Mouse (Mus musculus) A20 (cell line): ENCODE results near the gene Kif21b.

ENCODE experiments used
- DNase-seq: peaks from one replicate; pipeline ENCODE4 v3.0.0-alpha.2; 2011; ENCODE audit warnings: low read depth, low spot score

Gene Kif21b

DNA sequence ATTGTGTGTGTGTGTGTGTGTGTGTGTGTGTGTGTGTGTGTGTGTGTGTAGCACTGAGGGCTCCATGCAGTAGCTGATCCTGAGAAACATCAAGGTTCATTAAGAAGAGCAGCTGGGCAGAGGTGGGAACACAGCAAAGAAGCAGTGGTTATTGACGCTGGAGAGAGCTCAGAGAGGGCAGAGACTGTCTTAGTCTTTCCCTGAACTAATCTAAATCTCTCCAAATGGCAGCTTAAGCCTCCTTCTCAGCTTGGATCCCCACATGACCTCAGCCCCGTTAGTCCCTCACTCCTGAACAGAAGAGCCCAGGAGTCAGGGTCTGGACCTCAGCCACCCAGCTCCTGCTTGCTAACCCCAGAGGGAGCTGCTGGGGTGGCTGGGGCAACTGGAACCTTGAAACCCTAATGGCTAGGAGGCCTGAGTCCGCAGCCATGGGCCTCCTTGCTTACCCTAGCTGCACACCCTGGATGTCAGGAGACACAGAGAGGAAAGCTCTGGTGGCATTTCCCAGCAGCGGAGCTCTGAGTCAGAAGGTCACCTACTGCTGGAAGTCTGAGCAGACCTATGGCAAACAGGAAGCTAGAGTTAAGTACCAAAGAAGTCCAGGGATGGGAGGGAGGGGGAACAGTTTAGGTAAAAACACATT, 2.1 kb upstream of the Kif21b start:
- DNase-seq = no peak

- peak; percentile 9 for DNase-seq
Observed at GRCm38 (mm10) chr1:136130107-136130506, 1.1 kb upstream of the Kif21b start.

GRCm38 (mm10) chr1:136131603-136132291, 558 bp downstream of the Kif21b start:
- DNase-seq = peak; percentile 79

DNA sequence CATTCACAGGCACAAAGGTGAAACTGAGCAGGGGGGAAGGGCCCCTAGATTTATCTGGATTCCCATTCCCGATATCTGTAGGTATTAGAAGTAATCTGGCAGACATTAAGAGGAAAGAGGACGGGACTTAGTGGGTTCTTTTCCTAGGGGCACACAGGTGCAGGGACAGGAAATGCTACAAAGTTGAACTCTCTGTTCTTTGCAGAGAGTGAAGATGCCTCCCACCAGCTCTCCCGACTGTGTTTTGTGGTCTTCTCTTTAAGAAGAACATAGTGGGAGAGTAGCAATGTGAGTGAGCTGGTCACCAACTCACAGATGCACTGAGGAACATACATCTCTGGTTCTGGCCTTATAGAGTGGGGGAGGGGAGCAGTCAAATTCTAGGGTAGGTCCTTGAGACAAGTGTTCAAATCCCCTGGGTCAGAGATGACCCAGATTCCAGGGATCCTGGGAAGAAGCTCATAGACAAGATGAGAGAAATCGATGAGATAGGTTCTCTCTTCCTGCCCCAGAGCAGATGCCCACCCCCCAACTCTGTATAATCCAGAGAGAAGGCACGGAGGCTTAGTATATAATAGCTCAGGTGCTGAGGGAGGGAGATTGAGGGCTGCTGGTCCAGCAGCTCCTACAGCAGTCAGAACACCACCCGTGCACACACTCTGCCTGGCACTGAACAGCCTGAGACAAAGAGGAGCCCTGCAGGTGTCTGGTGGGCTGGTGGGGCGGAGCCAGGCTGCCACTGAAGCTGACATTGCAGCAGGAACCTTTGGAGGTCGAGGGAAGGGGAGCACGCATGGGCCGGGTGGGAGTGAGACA, 1.4 kb downstream of the Kif21b start:
- peak; percentile 65 for DNase-seq

DNA sequence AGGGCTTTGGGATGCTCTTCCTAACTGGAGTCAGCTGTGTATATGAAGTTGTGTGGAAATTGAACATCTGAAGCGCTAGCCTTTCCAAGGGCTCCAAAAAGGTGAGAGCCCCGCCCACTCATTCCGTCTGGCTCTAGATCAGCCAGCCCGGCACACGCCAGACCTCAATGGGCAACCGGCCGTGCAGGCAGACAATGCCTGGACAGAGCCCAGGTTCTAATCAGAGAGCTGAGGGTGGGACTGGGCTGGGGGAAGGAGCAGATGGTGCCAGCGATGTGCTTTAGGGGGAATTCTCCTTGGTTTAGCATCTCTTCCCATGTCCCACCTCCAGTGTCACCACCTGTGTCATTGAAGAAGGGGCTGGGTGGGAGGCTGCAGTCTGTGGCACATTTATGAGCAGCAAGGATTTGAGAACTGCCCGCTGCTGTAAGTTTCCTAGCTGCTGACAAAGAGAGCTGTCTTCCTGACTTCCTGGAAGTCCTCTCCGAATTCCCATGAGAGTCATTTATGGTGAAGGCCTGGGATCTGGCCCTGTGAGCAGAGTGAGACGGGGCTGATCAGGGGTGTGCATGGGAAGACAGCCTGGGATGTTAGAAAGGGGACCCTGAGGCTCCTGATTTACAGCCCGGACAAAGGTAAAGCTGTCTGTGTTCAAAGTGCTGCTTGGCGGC, 2.5 kb downstream of the Kif21b start:
- DNase-seq = peak; percentile 15

DNA sequence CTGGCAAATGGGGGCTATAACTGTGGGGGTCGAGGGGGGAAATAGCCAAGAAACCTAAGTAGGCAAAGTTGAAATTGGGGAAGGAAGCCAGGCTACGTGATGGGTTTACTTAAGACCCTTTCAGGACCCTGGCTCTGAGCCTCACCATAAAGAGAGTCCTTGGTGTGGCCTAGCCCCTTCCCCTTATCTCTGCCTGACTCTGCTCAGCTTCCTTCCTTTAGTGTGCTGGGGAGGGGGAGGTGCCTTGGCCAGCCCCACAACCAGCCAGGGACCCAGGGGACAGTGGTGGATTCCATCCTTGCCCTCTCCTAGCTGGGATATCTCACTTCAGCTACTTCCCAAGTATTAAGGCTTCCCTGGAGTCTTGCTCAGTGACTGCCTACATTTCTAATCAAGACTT, 3.4 kb downstream of the Kif21b start:
- DNase-seq = no peak

DNA sequence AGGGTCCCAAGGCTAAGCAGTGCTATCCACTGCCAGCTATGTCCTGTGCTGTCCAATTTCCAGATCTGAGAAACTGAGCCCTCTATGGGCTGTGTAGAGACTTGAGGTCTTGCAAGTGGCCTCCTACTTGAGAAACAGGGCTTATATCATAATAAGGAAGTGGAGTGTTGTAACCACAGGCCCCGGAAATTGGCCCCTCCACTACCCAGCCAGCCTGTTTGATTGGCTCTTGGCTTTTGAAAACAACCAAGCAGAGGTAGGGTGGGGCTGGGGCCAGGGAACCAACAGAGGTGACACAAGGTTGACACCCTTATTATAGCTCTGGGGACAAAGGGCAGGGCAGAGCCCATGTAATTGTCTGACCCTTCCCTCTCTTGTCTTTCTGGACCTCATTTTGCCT, 3.9 kb downstream of the Kif21b start:
- DNase-seq = peak; percentile 94

DNA sequence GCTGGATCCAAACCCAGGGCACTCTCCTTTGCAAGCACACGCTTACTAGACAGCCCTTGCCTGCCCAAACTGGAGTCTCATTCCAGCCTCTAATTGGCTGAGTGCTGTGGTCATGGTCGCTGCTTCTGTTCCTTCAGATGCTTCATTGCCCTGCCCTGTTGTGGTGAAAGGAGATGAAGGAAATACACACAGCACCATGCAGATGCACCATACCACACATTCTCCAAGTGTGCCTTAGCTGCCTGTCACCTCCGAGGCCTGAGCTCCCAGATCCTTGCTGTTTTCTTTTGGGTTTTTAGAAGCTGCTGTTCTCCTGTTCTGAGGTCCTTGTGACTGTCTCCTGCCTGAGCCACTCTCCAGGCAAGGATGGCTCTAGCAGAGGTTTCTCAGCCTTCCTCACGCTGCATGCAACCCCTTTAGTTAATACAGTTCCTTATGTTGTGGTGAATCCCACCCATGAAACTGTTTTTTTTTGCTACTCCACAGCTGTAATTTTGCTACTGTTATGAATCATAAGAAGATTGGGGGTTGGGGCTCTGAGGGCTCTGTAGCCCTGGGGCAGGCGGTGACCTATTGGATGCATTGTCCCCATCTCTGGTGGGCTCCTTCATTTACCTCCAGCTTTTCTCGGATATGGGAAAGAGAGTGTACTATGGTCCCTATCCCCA, 4.7 kb downstream of the Kif21b start:
- peak; percentile 75 for DNase-seq

DNA sequence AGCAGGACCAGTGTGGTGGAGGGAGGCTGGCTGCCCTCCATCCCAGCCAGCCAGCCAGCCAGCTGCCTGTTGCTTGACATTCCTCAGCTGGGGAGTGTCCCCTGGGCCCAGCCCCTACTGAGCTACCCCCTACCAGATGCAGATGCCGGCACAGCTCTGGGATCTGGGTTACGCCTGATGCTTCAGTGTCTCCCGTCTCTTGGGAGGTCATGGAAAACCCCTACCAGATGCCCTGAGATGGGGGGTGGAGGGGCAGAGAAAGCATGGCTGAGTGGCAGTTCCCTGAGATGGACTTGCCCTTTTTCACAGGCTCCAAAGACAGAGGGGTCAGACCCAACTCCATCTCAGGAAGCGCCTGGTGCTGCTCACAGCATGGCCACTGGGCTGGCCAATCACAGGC, 5.4 kb downstream of the Kif21b start:
- DNase-seq = peak; percentile 66

DNA sequence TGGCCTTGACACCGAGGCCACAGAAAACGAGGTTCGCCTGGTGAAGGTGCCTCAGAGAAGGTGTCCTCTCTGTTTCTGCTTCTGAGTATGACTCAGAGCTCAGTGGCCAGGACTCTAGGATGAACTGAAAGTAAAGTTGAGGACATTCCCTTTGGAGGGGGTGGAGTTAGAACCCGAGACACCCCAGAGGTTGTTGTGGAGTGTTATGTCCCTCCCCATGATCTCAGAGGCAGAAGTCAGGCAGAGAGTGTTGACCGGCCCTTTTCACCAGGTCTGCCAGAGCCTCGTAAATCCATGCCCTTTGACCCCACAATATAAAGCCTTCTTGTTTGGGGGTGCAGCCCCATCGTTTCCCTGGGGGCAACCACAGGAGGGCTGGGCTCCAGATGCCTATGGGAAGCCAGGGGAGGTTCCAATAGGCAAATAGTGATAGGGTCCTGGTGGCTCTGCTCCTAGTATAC, 5.9 kb downstream of the Kif21b start:
- peak; percentile 77 for DNase-seq

- peak; percentile 80 for DNase-seq
Observed at GRCm38 (mm10) chr1:136137575-136137974, 6.4 kb downstream of the Kif21b start.

- peak; percentile 31 for DNase-seq
Observed at GRCm38 (mm10) chr1:136138191-136138830, 7.1 kb downstream of the Kif21b start.

GRCm38 (mm10) chr1:136139990-136140640, 8.9 kb downstream of the Kif21b start:
- DNase-seq = peak; percentile 96

- no peak for DNase-seq
Observed at GRCm38 (mm10) chr1:136141176-136141950, 10.2 kb downstream of the Kif21b start.

DNA sequence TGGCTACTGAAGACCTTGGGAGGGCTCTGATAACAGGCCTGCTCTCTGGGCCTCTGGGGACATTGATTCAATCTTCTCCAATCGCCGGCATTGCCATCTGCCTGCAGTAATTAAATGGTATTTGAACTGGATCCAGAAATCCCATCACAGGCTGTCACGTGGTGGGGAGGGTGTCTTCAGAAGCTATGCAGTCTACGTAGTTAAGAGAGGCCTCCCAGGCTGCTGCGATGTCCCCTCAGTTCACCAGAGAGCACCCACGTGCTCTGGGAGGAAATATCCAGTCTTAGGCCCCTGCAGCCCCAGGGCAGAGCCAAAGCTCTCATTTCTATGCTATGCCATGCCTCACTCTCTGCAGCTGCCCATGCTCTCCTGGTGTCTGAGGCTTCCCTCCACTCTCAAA, 11.1 kb downstream of the Kif21b start:
- no peak for DNase-seq

- no peak for DNase-seq
Observed at GRCm38 (mm10) chr1:136143514-136143913, 12.3 kb downstream of the Kif21b start.

DNA sequence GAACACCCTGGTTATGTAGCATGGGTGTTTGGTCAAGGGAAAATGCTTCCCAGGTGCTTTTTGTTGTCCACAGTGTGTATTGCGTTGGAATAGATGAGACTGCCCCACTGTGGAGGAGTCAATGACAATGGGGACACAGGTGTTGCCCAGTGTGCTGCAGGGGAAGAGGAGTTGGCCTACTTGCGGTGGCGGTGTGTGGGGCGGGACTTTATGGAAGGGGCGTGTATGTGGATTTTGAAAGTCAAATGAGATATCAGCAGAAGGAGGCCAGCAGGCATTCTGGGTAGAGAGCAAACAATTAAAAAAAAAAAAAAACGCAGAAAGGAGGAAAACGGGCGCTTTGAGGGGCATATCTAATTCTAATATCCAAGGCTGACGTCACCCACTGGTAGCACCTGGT, 18.5 kb downstream of the Kif21b start:
- peak; percentile 62 for DNase-seq

DNA sequence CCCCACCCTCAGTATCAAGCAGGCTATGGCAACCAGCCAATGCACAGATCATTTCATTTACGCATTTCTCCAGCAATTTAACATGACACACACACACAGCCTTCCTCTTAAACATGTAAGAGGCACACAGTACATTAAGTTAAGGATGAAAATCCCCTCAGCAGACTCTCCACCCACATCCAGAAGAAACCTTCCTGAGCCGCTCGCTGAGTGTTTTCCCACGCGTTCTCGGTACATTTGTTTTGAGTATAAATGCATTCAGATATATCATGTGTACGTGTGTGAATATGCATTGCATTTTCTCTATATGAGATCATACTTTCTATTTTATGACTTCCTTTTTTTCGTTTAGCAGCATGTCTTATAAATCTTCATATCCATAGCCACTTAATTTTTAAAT, 20.2 kb downstream of the Kif21b start:
- DNase-seq = no peak

- no peak for DNase-seq
Observed at GRCm38 (mm10) chr1:136156304-136156703, 25.1 kb downstream of the Kif21b start.

DNA sequence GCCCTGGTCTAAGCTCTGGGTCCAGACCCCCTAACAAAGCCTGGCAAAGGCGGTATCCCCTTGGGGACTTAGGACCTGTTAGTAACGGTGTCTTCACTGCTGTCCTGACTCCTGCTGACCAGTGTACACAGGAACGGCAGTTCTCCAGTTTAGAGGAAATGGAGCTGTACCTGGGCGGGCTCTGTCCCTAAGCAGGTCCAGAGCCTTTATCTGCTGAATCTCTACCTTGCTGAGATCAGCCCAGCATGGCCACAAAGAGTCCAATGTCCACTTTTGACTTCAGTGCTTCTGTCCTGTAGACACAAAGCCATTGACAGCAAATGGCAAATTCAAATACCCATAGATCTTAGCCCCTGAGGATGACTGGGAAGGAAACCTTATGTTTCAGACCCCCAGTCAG, 25.8 kb downstream of the Kif21b start:
- no peak for DNase-seq
